Mouse (Mus musculus) cortical plate, adult 2 months (tissue): Measurements from ENCODE around the gene R3hdm2. TPM values are rescaled to one million over a fixed set of nuclear protein-coding genes. Genes with fewer than 3 reads are reported as not detected.

Experiments used
- H3K27ac ChIP-seq: fragments of 200-500 bp; 2 replicates; pipeline ENCODE4 v1.5.1; 2012; ENCODE audit warnings: low read length, control low read depth, inconsistent platforms; ENCODE audit not compliant: insufficient read depth
- H3K4me1 ChIP-seq: fragments of 200-500 bp; 2 replicates; pipeline ENCODE4 v1.6.1; 2011; ENCODE audit warnings: low read length; ENCODE audit not compliant: control insufficient read depth, insufficient read depth
- H3K4me3 ChIP-seq: fragments of 200-500 bp; 2 replicates; pipeline ENCODE4 v1.5.1; 2011; ENCODE audit warnings: mild to moderate bottlenecking, low read length, control low read depth; ENCODE audit not compliant: insufficient read depth
- CTCF ChIP-seq: fragments of 200-500 bp; IDR thresholded peaks from 2 replicates; pipeline ENCODE4 v1.5.1; 2011; ENCODE audit warnings: mild to moderate bottlenecking, control low read depth, low read length; ENCODE audit not compliant: insufficient read depth; ENCODE audit errors: extremely low read depth
- POLR2A ChIP-seq: fragments of 200-500 bp; IDR thresholded peaks from 2 replicates; pipeline ENCODE4 v1.6.1; 2011; ENCODE audit warnings: mild to moderate bottlenecking, low read length, control low read depth; ENCODE audit not compliant: insufficient read depth; ENCODE audit errors: extremely low read depth
- polyA plus RNA-seq: library from polyadenylated mRNA; depleted of rRNA; stranded (reverse); fragments of >200 nt; gene quantifications from 2 replicates; pipeline ENCODE4 v1.2.3, GENCODE M21; 2012; rRNA removed

R3hdm2 gene
- 185 and 201 TPM in 2 replicates for polyA plus RNA-seq

- TF ChIP-seq CTCF = no peak
- TF ChIP-seq POLR2A = peak; percentile 22; the same call in 1 of the 2 replicates
- H3K4me3 ChIP-seq = peak within 1 kb of the TSS; percentile 94
- peak within 1 kb of the TSS; percentile 88 for H3K27ac ChIP-seq
- H3K4me1 ChIP-seq = peaks cover 4% of the 10 kb centered on the region
These were observed at the start of gene R3hdm2 for GRCm38 (mm10) chr10:127380251-127380691. Gene R3hdm2, plus strand, starts transcription at chr10:127380327.

- Histone ChIP-seq H3K4me1 (no peaks in the 10 kb centered on the region), H3K27ac (no peak overlapping the region), H3K4me3 (no peak overlapping the region)
- TF ChIP-seq POLR2A (no peak), CTCF (0 out of 2 replicates have a peak, but pooled peaks have one; percentile 0)
These were observed 47.8 kb upstream of the R3hdm2 start for GRCm38 (mm10) chr10:127332211-127332874.

- no peak overlapping the region for H3K4me3 ChIP-seq
- H3K27ac ChIP-seq = no peak overlapping the region
- TF ChIP-seq CTCF (peak; percentile 28), POLR2A (no peak)
- no peaks in the 10 kb centered on the region for H3K4me1 ChIP-seq
These were observed 47.0 kb upstream of the R3hdm2 start for GRCm38 (mm10) chr10:127333152-127333551.

GRCm38 (mm10) chr10:127335271-127335670 is 44.9 kb upstream of the R3hdm2 start:
- H3K27ac ChIP-seq = no peak overlapping the region
- no peak for TF ChIP-seq POLR2A
- no peak for TF ChIP-seq CTCF
- no peak overlapping the region for H3K4me3 ChIP-seq
- H3K4me1 ChIP-seq = peaks cover 1% of the 10 kb centered on the region; the same call in 1 of the 2 replicates

GRCm38 (mm10) chr10:127336952-127337351 is 43.2 kb upstream of the R3hdm2 start:
- Histone ChIP-seq H3K27ac (no peak overlapping the region), H3K4me1 (peaks cover 1% of the 10 kb centered on the region; the same call in 1 of the 2 replicates), H3K4me3 (no peak overlapping the region)
- TF ChIP-seq POLR2A = no peak
- no peak for TF ChIP-seq CTCF

- no peak for TF ChIP-seq CTCF
- no peak for TF ChIP-seq POLR2A
These were observed 42.5 kb upstream of the R3hdm2 start for GRCm38 (mm10) chr10:127337536-127338099.

GRCm38 (mm10) chr10:127338930-127339682 is 41.0 kb upstream of the R3hdm2 start:
- Histone ChIP-seq H3K4me1 (peaks cover 1% of the 10 kb centered on the region; the same call in 1 of the 2 replicates), H3K27ac (no peak overlapping the region), H3K4me3 (peak overlapping the region; percentile 38)
- TF ChIP-seq POLR2A (no peak), CTCF (peak; percentile 91)

More at GRCm38 (mm10) chr10:127337536-127338099, 42.5 kb upstream of the R3hdm2 start:
- H3K27ac ChIP-seq = no peak overlapping the region
- no peak overlapping the region for H3K4me3 ChIP-seq
- peaks cover 1% of the 10 kb centered on the region; the same call in 1 of the 2 replicates for H3K4me1 ChIP-seq

GRCm38 (mm10) chr10:127339683-127340576 is 40.2 kb upstream of the R3hdm2 start:
- no peak overlapping the region for H3K27ac ChIP-seq
- peak overlapping the region; percentile 38 for H3K4me3 ChIP-seq
- peaks cover 1% of the 10 kb centered on the region; the same call in 1 of the 2 replicates for H3K4me1 ChIP-seq
- no peak for TF ChIP-seq CTCF
- TF ChIP-seq POLR2A = no peak
